Mouse (Mus musculus) adrenal gland, postnatal 10 days (tissue): ENCODE measurements at regions not wholly inside any gene's neighbourhood (a gene's known extent, or its start where the extent isn't known, plus 50 kb on each side); places are given as distances from the start of the nearest gene placed in this dataset.
A peak's percentile ranks its signal among the peaks of the same experiment; 100 is the strongest.
"Not testable (repeated sequence)": the region's sequence is repeated elsewhere in the genome, so short reads cannot be mapped to it uniquely, and the experiment has no call there.

Experiments used
- DNase-seq: peaks from one replicate; pipeline ENCODE4 v3.0.0; 2021; ENCODE audit warnings: mixed read lengths

DNA sequence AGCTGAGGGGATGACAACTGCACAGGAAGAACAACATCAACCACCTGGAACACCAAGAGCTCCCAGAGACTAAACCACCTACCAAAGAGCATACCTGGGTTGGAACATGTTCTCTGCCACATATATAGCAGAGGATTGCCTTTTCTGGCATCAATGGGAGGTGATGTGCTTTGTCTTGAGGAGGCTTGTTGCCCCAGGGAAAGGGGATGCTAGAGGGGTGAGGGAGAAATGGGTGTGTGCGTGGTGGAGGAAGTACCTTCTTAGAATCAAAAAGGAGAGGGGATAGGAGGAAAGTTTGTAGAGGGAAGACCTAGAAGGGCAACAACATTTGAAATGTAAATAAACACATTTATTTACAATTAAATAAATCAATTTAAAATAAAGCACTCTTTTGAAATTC, 358.5 kb upstream of the Pfkp start:
- no peak for DNase-seq

DNA sequence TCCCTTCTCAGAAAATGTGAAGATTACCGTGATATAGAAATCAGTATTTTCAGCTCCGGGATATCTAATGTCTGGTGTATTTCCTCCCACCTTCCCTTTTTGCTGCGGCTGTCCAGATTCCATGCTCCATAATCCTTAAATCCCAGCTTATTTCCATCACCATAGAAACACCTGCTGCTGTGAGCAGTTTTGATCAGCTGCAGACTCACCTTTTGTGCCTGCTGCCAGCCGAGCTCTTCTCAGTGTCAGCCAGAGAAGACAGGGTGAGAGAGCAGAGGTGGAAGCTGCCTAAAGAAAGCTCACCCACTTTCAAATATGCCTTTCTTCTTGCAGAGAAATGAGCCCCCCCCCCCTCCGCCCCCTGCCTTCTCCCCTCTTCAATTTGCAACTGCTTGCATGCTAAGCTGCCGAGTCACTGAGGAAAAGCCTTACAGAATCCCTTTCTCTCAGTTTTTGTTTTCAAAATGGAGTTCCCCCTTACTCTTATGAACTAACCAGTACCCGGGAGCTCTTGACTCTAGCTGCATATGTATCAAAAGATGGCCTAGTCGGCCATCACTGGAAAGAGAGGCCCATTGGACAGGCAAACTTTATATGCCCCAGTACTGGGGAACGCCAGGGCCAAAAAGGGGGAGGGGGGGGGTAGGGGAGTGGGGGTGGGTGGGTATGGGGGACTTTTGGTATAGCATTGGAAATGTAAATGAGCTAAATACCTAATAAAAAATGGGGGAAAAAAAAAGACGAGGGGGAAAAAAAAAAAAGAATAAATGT, 350.1 kb upstream of the Pfkp start:
- not testable (repeated sequence) for DNase-seq

DNA sequence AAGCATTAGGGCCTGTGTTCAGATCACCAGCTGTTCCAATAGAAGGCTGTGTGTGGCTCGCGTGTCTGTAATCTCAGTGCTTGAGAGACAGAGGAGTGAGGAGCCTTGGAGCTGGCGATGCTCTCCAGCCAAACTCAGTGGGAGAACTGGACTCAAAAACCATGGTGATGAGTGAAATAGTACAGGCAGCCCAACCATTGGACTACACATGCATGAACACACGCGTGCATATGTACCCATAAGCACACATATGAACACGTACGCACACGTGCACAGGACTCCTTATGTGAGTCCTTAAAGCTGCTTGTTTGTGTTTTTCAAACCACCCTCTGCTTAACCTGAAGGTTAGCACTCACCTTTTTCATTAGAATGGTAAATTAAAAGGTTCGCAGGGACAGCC, 349.5 kb upstream of the Pfkp start:
- no peak for DNase-seq

DNA sequence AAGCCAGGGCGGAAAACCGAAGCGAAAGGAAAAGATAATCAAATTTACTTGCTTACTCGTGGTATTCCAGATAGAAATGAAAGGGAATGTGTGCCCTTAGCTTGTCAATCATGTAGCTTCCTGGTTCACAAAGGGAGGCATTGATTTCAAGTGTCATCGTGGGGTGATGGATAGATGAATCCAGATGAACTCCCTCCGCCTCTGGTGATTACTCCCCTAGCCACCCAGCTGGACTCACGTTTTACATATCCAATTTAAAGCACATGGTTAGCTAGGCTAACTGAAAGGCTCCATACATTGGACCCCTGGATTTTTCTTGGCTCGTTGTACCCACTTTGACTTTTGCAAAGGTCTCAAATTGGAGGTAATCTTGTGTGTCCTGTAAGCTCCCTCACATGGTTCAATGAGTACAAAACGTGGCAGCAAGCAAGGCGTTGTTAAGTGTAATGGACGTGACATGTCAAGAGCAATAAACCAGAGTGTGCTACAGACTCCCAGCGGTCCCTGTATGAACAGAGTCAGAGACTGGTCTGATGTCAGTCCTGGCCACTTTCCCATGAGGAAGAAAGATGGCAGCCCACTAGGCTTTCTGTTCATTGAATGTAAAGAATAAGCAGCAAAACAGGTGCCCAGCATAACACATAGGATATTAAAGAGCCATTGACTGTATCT, 343.9 kb upstream of the Pfkp start:
- DNase-seq = no peak

DNA sequence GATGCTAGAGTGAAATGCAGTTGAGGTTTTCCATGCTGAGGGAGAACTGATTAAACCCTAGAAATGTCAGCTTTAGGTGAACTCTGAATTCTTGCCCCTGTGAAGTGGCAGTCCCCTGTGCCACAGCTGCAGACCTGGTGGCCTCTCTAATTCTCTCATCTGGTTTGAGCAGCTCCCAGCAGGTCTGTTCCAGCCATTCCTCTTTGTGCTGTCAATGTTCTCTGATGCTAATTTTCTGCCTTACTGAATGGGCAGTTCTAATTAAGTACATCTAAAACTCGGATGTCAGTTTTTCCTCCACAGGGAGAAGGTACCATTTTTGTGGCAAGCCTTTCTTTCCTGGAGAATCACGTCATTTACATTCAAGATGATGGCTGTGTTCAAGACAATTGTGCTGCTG, 343.1 kb upstream of the Pfkp start:
- DNase-seq = no peak

DNA sequence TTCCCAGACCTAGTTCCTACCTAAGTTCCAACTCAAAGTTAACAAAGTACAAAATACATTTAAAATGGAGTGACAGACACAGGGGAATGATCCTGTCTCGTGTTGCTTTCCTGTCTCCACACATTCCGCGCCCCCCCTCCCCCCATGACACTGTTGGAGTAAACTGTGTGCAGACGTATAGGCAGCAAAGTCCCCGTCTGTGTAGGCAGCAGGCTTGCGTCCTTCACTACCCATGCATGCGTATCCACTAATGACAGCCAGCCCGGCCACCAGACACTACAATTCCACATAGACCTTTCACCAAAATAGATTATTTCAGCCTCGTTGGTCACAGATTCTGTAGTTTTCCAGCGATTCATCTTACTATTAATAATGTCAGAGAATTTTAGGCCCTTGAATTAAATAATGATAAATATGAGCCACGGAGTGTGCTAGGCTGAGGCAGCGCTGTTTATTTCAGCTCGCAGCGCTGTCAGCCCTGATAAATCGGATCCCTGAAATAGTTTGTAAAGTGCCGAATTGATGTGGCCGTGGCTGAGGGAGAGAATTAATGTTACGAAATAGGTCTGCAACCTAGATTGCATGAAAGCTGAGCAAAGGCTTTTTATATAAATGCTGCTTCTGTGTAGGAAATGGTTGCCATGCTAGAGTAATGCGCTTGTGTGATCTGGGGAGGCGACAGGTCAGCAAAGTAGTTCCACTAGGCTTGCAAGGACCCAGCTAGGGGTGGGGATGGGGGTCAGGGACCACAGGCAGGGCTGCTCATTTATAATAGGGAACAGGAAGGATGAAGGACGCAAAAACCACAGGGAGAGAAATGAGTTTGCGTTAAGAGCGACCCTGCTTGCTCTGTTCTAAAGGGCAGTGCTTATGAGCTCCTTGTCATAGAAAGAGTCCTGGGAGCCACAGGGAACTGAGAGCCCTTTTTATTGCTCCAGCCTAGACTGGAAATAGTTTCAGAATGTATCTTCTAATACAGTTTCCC, 336.7 kb upstream of the Pfkp start:
- no peak for DNase-seq

DNA sequence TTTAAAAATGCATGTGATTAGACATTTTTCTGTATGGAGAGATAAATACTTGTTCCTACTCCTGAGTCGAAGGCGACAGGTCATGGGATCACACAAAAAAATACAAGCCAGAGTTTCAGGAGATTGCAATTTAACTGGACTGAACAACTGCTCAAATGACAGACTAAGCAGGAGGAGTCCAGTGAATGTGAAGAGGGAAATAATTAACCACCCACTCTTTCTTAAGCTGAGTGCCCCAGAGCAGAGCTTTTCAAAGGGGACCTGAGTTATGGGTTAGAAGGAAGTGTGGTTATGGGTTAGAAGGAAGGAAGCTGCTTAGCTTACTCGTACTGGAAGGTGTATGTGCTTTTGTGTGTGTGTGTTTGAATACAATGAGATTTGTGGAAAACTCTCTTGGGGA, 307.1 kb upstream of the Pfkp start:
- DNase-seq = no peak

DNA sequence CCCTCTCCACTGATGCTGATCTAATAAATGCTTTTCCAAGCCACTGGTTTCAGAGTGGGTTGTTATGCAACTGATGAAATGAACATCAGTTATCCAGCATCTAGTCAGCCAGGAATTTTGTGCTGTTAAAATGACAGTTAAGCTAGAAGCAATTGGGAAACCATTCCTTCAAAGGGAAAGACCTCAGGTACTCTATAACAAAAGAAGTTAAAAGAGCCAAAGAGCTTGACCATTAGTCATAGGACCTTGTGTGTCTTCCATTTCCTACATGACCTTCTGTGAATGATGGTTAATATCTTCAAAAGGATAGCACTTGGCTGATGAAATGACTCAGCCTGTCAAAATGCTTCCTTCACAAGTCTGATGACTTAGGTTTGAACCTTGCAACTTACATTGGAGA, 275.6 kb upstream of the Pfkp start:
- no peak for DNase-seq

DNA sequence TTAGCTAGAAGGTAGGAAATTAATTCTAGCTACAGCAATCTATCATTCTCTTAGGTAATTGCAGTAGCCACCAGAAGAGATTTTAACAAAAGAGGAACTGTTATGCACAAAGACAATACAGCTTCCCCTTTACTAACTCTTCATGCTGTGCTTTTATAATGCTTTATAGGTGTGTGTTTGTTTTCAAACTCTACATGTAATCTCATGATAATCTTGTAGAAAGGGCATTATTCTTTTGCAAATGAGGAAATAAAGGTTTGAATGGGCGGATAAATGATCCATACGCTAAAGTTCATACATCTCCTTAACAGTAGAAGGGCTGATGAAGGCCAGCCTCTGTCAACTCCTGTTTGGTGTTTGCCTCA, 273.8 kb upstream of the Pfkp start:
- no peak for DNase-seq

DNA sequence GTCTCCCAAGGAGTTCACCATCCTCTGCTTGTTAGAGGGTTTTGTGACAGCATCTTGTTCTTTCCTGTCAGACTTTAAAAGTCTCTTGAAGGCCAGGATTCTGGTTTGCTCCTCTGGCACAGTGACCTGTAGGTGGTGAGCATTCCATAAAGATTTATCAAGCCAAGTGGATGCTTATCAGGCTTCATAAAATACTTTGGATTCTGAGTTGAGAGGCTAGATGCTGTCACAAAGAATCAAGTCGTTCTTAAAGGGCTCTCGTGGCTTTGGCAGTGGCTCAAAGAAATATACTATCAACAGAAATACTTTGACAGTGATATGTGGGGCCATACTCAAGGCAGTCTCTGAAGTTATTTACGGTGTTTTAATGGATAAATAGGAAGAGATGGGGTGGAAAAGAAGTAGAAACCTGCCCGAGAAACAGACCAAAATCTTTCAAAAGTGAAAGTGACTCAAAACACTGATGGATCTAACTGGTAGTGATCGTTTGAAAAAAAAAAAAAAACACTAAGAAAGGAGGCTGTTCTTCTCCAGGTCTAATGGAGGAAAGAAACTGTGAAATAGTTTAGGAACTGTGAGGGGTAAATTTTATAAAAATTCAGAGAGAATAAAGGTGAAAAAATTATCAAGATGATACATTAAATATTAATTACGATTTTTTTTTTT, 273.2 kb upstream of the Pfkp start:
- peak; percentile 4 for DNase-seq

DNA sequence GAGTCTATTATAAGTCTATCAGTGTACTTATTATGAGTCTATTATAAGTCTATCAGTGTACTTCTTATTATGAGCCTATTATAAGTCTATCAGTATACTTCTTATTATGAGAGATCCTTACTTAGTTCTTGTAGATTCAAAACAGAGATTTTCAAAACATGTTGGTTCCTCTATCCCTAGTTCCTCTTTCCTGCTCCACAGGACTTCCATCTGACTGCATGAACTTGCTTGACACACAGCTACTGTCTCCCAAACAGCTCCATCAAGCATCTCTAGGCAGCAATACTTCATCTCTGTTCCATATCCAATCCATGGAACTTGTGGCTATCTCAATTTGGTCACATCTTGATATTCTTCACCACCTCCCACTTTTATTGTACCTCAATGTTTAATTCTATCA, 257.4 kb upstream of the Pfkp start:
- DNase-seq = no peak

DNA sequence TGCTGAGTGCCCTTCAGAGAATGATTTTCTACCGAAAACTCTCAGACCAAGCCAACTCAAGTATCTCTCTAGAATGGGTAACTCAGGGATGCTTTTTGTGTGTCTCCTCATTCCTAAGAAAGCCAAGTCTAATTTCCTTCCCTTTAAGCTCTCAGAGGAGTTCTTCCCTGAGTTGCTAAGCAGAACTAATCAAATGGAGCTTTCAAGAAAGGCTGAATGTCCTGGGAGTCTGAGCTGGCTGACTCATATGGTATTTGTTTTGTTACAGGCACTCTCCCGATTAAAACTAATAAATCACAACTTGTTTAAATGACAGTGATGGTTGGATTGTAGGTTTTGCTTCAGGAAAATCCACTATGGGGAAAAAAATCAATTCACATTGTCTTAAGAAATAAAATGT, 253.1 kb upstream of the Pfkp start:
- no peak for DNase-seq

DNA sequence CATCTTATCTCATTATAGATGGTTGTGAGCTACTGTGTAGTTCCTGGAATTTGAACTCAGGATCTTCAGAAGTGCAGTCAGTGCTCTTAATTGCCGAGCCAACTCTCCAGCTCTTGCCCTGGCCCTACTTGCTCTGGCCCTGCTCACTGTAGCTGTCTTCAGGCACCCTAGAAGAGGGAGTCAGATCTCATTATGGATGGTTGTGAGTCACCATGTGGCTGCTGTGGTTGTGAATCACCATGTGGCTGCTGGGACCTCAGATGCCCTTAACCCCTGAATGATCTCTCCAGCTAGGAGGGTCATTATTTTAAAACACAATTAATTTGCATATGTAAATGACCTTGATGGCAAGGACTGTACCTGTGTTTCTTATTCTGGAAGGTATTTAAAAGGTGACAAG, 249.1 kb upstream of the Pfkp start:
- peak; percentile 19 for DNase-seq

DNA sequence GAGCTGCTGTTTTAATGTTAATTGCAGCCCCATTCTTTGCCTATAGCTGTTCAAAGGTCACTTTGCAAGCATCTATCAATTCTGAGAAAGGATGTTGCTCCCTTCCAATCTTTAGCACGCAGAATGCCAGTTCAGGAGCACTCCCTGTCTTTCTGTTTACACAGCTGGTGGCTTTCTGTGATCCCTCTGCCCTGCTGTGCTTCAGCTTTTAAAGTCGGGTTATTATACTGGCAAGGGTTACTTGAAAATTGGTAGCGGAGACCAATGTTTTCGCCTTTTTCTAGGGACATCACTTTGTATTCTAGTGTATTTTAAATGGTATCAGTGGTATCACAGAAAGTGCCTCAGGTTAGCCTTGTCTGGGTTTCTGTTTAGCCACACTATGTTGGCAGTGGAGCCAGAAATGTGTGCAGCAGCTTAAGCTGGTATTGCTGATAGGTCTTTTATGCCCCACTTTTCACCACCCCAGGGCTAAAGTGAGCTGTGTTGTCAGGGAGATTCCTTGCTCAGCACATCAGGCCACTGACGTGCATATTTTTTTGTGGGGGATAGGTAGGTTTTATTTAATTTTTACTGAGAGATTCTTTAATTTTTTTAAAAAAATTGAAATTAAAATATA, 243.0 kb upstream of the Pfkp start:
- no peak for DNase-seq

DNA sequence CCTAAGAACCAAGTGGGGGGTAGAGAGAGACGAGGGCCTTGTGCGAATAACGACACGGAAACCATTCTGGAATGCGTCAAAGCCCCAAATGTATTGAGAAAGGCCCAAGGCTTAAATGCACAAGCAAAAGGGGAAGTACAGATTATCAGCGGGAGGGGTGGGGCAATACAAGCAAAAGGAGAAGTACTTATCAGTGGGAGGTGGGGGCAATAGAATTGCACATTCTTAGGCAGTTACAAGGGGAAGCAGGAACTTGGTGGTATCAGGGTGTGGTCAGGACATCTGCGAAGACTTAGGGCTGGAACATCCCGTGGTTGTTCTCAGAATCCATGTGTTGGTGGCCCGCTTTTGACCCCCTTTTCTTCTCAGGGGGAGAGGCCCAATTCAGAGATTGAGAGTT, 240.9 kb upstream of the Pfkp start:
- not testable (repeated sequence) for DNase-seq

DNA sequence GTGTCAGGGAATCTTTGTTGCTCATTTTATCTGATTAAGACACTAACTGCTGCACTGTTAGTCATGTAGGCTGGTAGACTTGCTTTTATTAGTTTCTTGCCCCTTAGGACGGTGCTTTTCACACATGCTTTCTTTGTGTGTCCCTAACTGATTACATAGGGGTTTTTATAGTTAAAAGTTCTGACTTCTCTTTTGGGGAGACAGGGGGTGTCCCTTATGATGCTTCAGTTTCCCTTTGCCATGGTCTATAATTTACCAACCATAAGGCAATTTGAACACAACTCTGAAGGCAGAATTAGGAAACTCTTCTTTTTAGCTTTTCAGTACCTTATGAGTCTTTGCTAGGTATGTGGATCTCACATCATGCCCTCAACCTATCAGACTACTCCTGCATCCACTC, 239.8 kb upstream of the Pfkp start:
- DNase-seq = no peak

DNA sequence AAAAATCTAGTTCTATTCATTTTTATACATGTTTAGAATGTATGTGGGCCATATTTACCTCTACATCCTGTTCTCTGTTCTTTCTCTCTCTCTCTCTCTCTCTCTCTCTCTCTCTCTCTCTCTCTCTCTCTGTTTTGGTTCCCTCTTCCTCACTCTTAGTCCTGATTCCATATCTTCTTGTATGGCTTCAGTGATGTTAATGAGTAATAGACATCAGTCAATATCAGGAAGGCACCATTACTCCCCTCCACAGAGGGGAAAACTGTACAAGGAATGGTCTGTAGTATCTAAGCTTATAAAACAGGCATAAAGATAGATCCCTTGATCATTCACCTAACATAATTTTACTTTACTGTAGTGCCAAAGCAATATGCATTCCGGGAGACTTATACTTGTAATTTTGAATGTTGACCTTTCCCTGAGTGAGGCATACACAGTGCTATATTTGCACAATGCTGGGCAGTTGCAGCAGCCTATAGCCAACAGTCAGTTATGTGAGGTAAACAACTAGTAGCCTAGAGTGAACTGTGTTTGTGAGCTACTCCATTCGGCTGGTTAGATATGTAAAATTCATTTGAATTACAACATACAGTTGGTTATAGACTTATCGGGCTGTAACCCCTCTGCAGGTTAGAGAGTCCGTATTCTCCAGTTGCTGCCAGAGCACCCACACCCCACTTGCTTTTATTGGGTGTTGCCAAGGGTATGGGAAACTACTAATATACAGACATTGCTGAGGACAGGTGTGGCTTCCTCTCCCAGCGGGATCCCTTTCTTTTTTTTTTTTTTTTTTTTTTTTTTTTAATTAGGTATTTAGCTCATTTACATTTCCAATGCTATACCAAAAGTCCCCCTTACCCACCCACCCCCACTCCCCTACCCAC, 228.7 kb upstream of the Pfkp start:
- no peak for DNase-seq

DNA sequence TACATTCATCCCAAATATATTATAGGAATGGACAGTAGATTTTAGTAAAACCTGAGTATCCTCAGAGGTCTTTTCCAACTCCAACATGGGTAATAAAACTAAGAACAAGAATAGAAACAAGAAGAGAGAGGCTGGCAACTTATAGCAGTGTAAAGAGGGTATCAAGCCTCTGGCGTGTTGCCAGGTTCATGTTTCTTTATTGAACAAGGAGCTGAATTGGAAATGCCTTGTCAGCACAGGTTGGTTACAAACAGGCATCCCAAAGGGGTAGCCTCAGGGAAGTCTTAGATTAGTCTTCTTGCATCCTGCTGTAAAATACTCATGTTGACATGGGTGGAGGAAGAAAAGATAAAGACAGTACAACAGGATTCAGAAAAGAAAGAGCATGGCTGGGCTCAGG, 213.6 kb upstream of the Pfkp start:
- no peak for DNase-seq

DNA sequence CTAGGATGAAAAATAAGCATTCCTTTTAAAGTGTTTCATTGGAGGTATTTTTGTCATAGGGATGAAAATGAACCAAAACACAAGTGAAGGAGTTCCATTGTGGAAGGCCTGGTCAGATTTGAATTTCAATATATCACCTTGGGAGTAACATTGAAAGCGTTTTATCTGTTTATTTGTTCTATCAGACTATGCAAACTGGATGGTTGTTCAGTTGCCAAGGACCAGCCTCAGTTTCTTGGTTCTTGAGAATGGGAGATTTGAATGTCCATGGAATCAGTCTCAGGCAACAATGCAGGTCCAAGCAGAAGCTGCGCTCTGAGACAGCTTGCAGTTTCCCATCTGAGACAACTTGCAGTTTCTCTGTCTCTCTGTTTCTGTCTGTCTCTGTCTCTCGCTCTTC, 211.0 kb upstream of the Pfkp start:
- DNase-seq = no peak

DNA sequence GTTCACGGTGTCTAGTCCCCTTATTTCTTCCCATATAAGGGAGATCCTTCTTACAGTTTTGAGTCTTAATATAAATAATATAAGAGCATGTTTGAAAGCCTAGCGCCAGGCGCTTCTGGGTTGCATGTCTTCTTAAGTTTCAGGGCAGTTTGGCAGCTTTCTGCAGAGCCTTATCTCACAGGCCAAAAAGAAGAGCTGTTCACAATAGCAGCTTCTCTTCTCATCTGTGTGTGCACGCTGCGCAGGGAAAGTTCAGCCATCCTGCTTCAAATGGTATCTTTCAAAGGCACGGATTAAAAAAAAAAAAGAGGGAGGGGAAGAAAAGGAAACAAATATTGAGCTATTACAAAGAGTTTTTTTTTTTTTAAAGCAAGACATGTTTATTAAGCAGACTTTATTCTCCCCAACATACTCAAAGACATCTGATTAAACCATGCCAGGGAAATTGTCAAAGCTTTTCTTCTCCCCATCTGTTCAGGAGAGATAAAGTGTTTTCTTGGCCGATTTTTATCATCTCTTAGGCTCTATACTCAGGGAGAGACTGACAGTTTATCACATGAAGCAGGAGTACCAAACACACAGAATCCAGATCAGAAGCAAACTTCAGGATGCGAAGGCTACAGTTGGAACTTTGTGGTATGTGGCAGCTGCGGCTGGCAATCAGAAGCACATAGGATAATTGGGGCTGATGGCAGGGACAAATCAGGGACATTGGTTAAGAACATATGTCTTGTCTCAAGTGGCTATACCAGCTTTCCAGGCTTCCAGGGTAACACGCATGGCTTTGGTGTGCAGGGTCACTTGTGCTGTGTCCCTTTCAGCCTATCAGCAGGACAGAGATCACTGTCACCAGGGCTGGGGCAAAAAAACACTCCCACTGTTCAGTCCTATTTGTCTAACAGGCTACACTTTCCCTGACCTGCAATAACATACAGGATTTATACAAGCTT, 206.9 kb upstream of the Pfkp start:
- no peak for DNase-seq
